Mouse (Mus musculus) CH12F3 (cell line): Measurements from ENCODE around the gene Fancc.

Source experiments
- in situ Hi-C: fragments of 300-500 bp; cut with MboI; formaldehyde crosslinking; loops from 2 replicates; pipeline ENCODE4 v1.14.3; 2020; ENCODE audit warnings: low sequenced_read_pairs

Gene Fancc

GRCm38 (mm10) chr13:63250441-63250980, 246.6 kb downstream of the Fancc start:
- in situ Hi-C loops, result no loop called here

GRCm38 (mm10) chr13:63249741-63250431, 247.2 kb downstream of the Fancc start:
- in situ Hi-C loops, result no loop called here

GRCm38 (mm10) chr13:63249171-63249570, 247.9 kb downstream of the Fancc start:
- in situ Hi-C loops, result no loop called here

- in situ Hi-C loops, result no loop called here
These were observed 248.8 kb downstream of the Fancc start for GRCm38 (mm10) chr13:63248318-63248717.

- in situ Hi-C loops, result no loop called here
These were observed 249.4 kb downstream of the Fancc start for GRCm38 (mm10) chr13:63247631-63248030.

GRCm38 (mm10) chr13:63247041-63247440, 250.0 kb downstream of the Fancc start:
- in situ Hi-C loops, result no loop called here

- in situ Hi-C loops, result no loop called here
These were observed 250.6 kb downstream of the Fancc start for GRCm38 (mm10) chr13:63246332-63246940.

GRCm38 (mm10) chr13:63245812-63246211, 251.3 kb downstream of the Fancc start:
- in situ Hi-C loops, result no loop called here

GRCm38 (mm10) chr13:63245218-63245617, 251.9 kb downstream of the Fancc start:
- in situ Hi-C loops, result no loop called here

GRCm38 (mm10) chr13:63244425-63244824, 252.7 kb downstream of the Fancc start:
- in situ Hi-C loops, result no loop called here

GRCm38 (mm10) chr13:63243586-63243985, 253.5 kb downstream of the Fancc start:
- in situ Hi-C loops, result no loop called here

- in situ Hi-C loops, result no loop called here
These were observed 254.5 kb downstream of the Fancc start for GRCm38 (mm10) chr13:63242401-63243192.

- in situ Hi-C loops, result no loop called here
These were observed 255.4 kb downstream of the Fancc start for GRCm38 (mm10) chr13:63241665-63242064.

- in situ Hi-C loops, result no loop called here
These were observed 256.2 kb downstream of the Fancc start for GRCm38 (mm10) chr13:63240835-63241234.

GRCm38 (mm10) chr13:63239877-63240671, 257.0 kb downstream of the Fancc start:
- in situ Hi-C loops, result no loop called here

- in situ Hi-C loops, result no loop called here
These were observed 257.7 kb downstream of the Fancc start for GRCm38 (mm10) chr13:63239301-63239804.

- in situ Hi-C loops, result no loop called here
These were observed 259.0 kb downstream of the Fancc start for GRCm38 (mm10) chr13:63238045-63238444.

GRCm38 (mm10) chr13:63236159-63236893, 260.8 kb downstream of the Fancc start:
- in situ Hi-C loops, result no loop called here

GRCm38 (mm10) chr13:63235551-63235950, 261.5 kb downstream of the Fancc start:
- in situ Hi-C loops, result no loop called here
